22 mouse cellular contexts compared by ENCODE assay signal in genomic region chr4:115885846-115886245, GRCm38 (mm10). TPM values are rescaled to one million over a fixed set of nuclear protein-coding genes. Genes with fewer than 3 reads are reported as not detected.
DNase-seq lines count a peak whose midpoint lies in the region; ATAC-seq and TF ChIP-seq lines count a peak whose summit lies in the region.
"Had no signal": no experiment of that assay in that cellular context is flagged by ENCODE, and none has a peak within 500 bp of the region (broad histone marks: within the 10 kb centered on the region; RNA-seq: fewer than 3 reads in every experiment).

No protein-coding gene starts in this region.

- H3K4me1 ChIP-seq in hindbrain, postnatal 0 days (ENCODE audit: insufficient read depth, low read length), result peaks cover 19% of the 10 kb centered on the region
- peaks cover 10% of the 10 kb centered on the region for H3K4me1 ChIP-seq in kidney, embryonic 15.5 days

- no peak overlapping the region for H3K4me3 ChIP-seq in hindbrain, postnatal 0 days (ENCODE audit: low read length)
- H3K4me3 ChIP-seq in kidney, embryonic 15.5 days (replicated peaks), result no peak overlapping the region
- H3K4me3 ChIP-seq: embryonic facial prominence, embryonic 10.5 days; erythroblast, embryonic 14.5 days; intestine, embryonic 15.5 days; left cerebral cortex, adult 2 months had no signal

- peak overlapping the region; percentile 3; the same call in 1 of the 2 replicates for H3K27ac ChIP-seq in hindbrain, postnatal 0 days
- H3K27ac ChIP-seq in kidney, embryonic 15.5 days, result no peak overlapping the region
- H3K27ac ChIP-seq: embryonic facial prominence, embryonic 10.5 days; intestine, embryonic 15.5 days; left cerebral cortex, adult 2 months had no signal

- H3K4me2 ChIP-seq in hindbrain, postnatal 0 days (ENCODE audit: low read depth, low read length), result no peak overlapping the region
- no peak overlapping the region for H3K4me2 ChIP-seq in kidney, embryonic 15.5 days
- H3K4me2 ChIP-seq: intestine, embryonic 15.5 days had no signal

- H3K36me3 ChIP-seq in hindbrain, postnatal 0 days (ENCODE audit: insufficient read depth, low read length), result no peaks in the 10 kb centered on the region
- H3K36me3 ChIP-seq in kidney, embryonic 15.5 days, result no peaks in the 10 kb centered on the region
- H3K36me3 ChIP-seq: embryonic facial prominence, embryonic 10.5 days; intestine, embryonic 15.5 days had no signal

- no peaks in the 10 kb centered on the region for H3K9me3 ChIP-seq in hindbrain, postnatal 0 days (ENCODE audit: low read length)
- no peaks in the 10 kb centered on the region for H3K9me3 ChIP-seq in kidney, embryonic 15.5 days (replicated peaks)
- H3K9me3 ChIP-seq: embryonic facial prominence, embryonic 10.5 days; intestine, embryonic 15.5 days had no signal

- WGBS in hindbrain, postnatal 0 days, result 68% methylated on average over 3 of the region's 3 CpGs
- 71% methylated on average over 3 of the region's 3 CpGs for WGBS in kidney, embryonic 15.5 days

- ATAC-seq in hindbrain, postnatal 0 days, result peak; percentile 87
- ATAC-seq in kidney, embryonic 15.5 days (replicated peaks; ENCODE audit: low FRiP score), result no peak
- ATAC-seq: activated CD4-positive, CD25-positive, alpha-beta regulatory T cell, adult 4 months; intestine, embryonic 15.5 days had no signal

- intact Hi-C loops in left cerebral cortex, postnatal 25 days (cut with DNase I), result no loop called here
- intact Hi-C loops in left cerebral cortex, postnatal 4 days (cut with DNase I), result no loop called here
- intact Hi-C loops in heart, postnatal 14 days (cut with DNase I), result no loop called here

- DNase-seq in frontal cortex, postnatal 10 days (ENCODE audit: low spot score in 2 of 2), result peak; percentile 34 to 46
- DNase-seq in frontal cortex, postnatal 25 days (ENCODE audit: low spot score in 2 of 2), result no peak
- peak; percentile 48 to 54 for DNase-seq in left cerebral cortex, postnatal 25 days (ENCODE audit: low spot score in 2 of 2)
- no peak for DNase-seq in left cerebral cortex, postnatal 4 days
- peak; percentile 68 for DNase-seq in brain, embryonic 14.5 days (ENCODE audit: low read depth)
- peak; percentile 83 for DNase-seq in hindbrain, postnatal 0 days (ENCODE audit: low spot score)
- DNase-seq in heart, postnatal 14 days, result no peak
- DNase-seq: adrenal gland, postnatal 36 days; cerebellum, postnatal 36 days; gastrocnemius, postnatal 10 days; heart, postnatal 10 days; kidney, postnatal 10 days; lung, postnatal 14 days had no signal

- no peak for TF ChIP-seq CTCF in brain, embryonic 14.5 days (IDR thresholded peaks at IDR 0.05; ENCODE audit: borderline replicate concordance, extremely low read depth, insufficient read depth, insufficient read length)
- TF ChIP-seq CTCF in hindbrain, postnatal 0 days (IDR thresholded peaks at IDR 0.05; ENCODE audit: low read depth), result no peak

- no peaks in the 10 kb centered on the region for H3K27me3 ChIP-seq in hindbrain, postnatal 0 days (ENCODE audit: insufficient read depth, low read length)
- peaks cover 26% of the 10 kb centered on the region for H3K27me3 ChIP-seq in kidney, embryonic 15.5 days

- TF ChIP-seq POLR2A in brain, embryonic 14.5 days (IDR thresholded peaks at IDR 0.05; ENCODE audit: borderline replicate concordance, extremely low read depth, insufficient read depth, insufficient read length, poor library complexity, severe bottlenecking), result no peak

- H3K9ac ChIP-seq in hindbrain, postnatal 0 days (replicated peaks; ENCODE audit: low read length), result no peak overlapping the region
- H3K9ac ChIP-seq in kidney, embryonic 15.5 days, result no peak overlapping the region
- H3K9ac ChIP-seq: intestine, embryonic 15.5 days had no signal

RNA-seq across cellular contexts. Expression of gene Kncn, which starts 1.6 kb away (rescaled TPM):
- under 1 TPM; 0.21 to 0.23 TPM for total RNA-seq in left cerebral cortex, postnatal 25 days (2021)
- under 1 TPM in 1 of 2 experiments, not detected in 1; 0.32 TPM for total RNA-seq in left cerebral cortex, postnatal 4 days (2021)
- polyA plus RNA-seq in brain, embryonic 14.5 days (2012; rRNA removed), result 0.10 and 0.18 TPM in 2 replicates
- 0.14 TPM in 1 of 2 replicates, not detected in the other for total RNA-seq in hindbrain, postnatal 0 days (2014; rRNA removed)
- polyA plus RNA-seq in hindbrain, postnatal 0 days (2015; fragmentation: Nextera tagmentation; extraction: Ambion mirVana), result 0.10 and 0.29 TPM in 2 replicates
- 0.08 TPM in 1 of 2 replicates, not detected in the other for polyA plus RNA-seq in kidney, embryonic 15.5 days (2015; fragmentation: Nextera tagmentation; extraction: Ambion mirVana)
- total RNA-seq in heart, postnatal 14 days (2021), result not detected
- total RNA-seq: adrenal gland, postnatal 36 days; gastrocnemius, postnatal 10 days; heart, postnatal 10 days had no signal
- polyA plus RNA-seq: activated CD4-positive, CD25-positive, alpha-beta regulatory T cell, adult 4 months; embryonic facial prominence, embryonic 10.5 days; intestine, embryonic 15.5 days; limb, embryonic 14.5 days; liver, embryonic 16.5 days; neural tube, embryonic 11.5 days had no signal

RNA-seq across cellular contexts. Expression of gene 6430628N08Rik, which starts 4.6 kb away (rescaled TPM):
- under 1 TPM; 0.27 to 0.37 TPM for total RNA-seq in left cerebral cortex, postnatal 25 days (2021)
- total RNA-seq in left cerebral cortex, postnatal 4 days (2021), result under 1 TPM; 0.24 to 0.36 TPM
- polyA plus RNA-seq in brain, embryonic 14.5 days (2012; rRNA removed), result 0.08 TPM in 1 of 2 replicates, not detected in the other
- total RNA-seq in hindbrain, postnatal 0 days (2014; rRNA removed), result 0.16 and 0.18 TPM in 2 replicates
- 0.49 and 0.58 TPM in 2 replicates for polyA plus RNA-seq in hindbrain, postnatal 0 days (2015; fragmentation: Nextera tagmentation; extraction: Ambion mirVana)
- polyA plus RNA-seq in kidney, embryonic 15.5 days (2015; fragmentation: Nextera tagmentation; extraction: Ambion mirVana), result not detected in 2 replicates
- total RNA-seq in heart, postnatal 14 days (2021), result not detected
- total RNA-seq: adrenal gland, postnatal 36 days; gastrocnemius, postnatal 10 days; heart, postnatal 10 days had no signal
- polyA plus RNA-seq: activated CD4-positive, CD25-positive, alpha-beta regulatory T cell, adult 4 months; erythroblast, embryonic 14.5 days; intestine, embryonic 15.5 days; limb, embryonic 14.5 days; liver, embryonic 16.5 days; neural tube, embryonic 11.5 days had no signal

RNA-seq across cellular contexts. Expression of gene Mknk1, which starts 46.8 kb away (rescaled TPM):
- 10 to 100 TPM; 33.1 to 38.6 TPM for total RNA-seq in left cerebral cortex, postnatal 25 days (2021)
- 10 to 100 TPM; 28.8 to 29.8 TPM for total RNA-seq in left cerebral cortex, postnatal 4 days (2021)
- polyA plus RNA-seq in brain, embryonic 14.5 days (2012; rRNA removed), result 37.3 and 52.9 TPM in 2 replicates
- 18.4 and 23.2 TPM in 2 replicates for total RNA-seq in hindbrain, postnatal 0 days (2014; rRNA removed)
- 22.0 and 24.5 TPM in 2 replicates for polyA plus RNA-seq in hindbrain, postnatal 0 days (2015; fragmentation: Nextera tagmentation; extraction: Ambion mirVana)
- polyA plus RNA-seq in kidney, embryonic 15.5 days (2015; fragmentation: Nextera tagmentation; extraction: Ambion mirVana), result 23.4 and 25.6 TPM in 2 replicates
- total RNA-seq in heart, postnatal 14 days (2021), result 10 to 100 TPM; 27.8 to 28.1 TPM

RNA-seq across cellular contexts. Expression of gene Dmbx1, which starts 53.9 kb away (rescaled TPM):
- not detected for total RNA-seq in left cerebral cortex, postnatal 25 days (2021)
- total RNA-seq in left cerebral cortex, postnatal 4 days (2021), result under 1 TPM; 0.10 to 0.38 TPM
- 4.8 and 9.5 TPM in 2 replicates for polyA plus RNA-seq in brain, embryonic 14.5 days (2012; rRNA removed)
- total RNA-seq in hindbrain, postnatal 0 days (2014; rRNA removed), result 3.3 and 4.5 TPM in 2 replicates
- 3.9 and 4.3 TPM in 2 replicates for polyA plus RNA-seq in hindbrain, postnatal 0 days (2015; fragmentation: Nextera tagmentation; extraction: Ambion mirVana)
- not detected in 2 replicates for polyA plus RNA-seq in kidney, embryonic 15.5 days (2015; fragmentation: Nextera tagmentation; extraction: Ambion mirVana)
- total RNA-seq in heart, postnatal 14 days (2021), result not detected
- total RNA-seq: adrenal gland, postnatal 36 days; gastrocnemius, postnatal 10 days; heart, postnatal 10 days; left cerebral cortex, adult 2 months had no signal
- polyA plus RNA-seq: activated CD4-positive, CD25-positive, alpha-beta regulatory T cell, adult 4 months; erythroblast, embryonic 14.5 days; intestine, embryonic 15.5 days; liver, embryonic 16.5 days had no signal

RNA-seq across cellular contexts. Expression of gene Mob3c, which starts 58.0 kb away (rescaled TPM):
- total RNA-seq in left cerebral cortex, postnatal 25 days (2021), result 1 to 10 TPM; 3.3 to 4.4 TPM
- 1 to 10 TPM; 3.9 TPM for total RNA-seq in left cerebral cortex, postnatal 4 days (2021)
- 7.1 and 7.7 TPM in 2 replicates for polyA plus RNA-seq in brain, embryonic 14.5 days (2012; rRNA removed)
- total RNA-seq in hindbrain, postnatal 0 days (2014; rRNA removed), result 2.9 and 4.4 TPM in 2 replicates
- polyA plus RNA-seq in hindbrain, postnatal 0 days (2015; fragmentation: Nextera tagmentation; extraction: Ambion mirVana), result 4.1 and 4.3 TPM in 2 replicates
- polyA plus RNA-seq in kidney, embryonic 15.5 days (2015; fragmentation: Nextera tagmentation; extraction: Ambion mirVana), result 12.4 and 14.6 TPM in 2 replicates
- 1 to 10 TPM; 6.4 to 7.1 TPM for total RNA-seq in heart, postnatal 14 days (2021)

Comparison
In these comparisons a context has a peak if more than half of its experiments do, and no peak if none do; other contexts are left out.
1. DNase-seq: peak in frontal cortex, postnatal 10 days (2 of 2), left cerebral cortex, postnatal 25 days (2 of 2), brain, embryonic 14.5 days (single experiment) and hindbrain, postnatal 0 days (single experiment); none in frontal cortex, postnatal 25 days (0 of 2), left cerebral cortex, postnatal 4 days (single experiment) and heart, postnatal 14 days (0 of 2).